Mouse (Mus musculus) intestine, embryonic 14.5 days (tissue): ENCODE results near the gene Pax2. TPM values are rescaled to one million over a fixed set of nuclear protein-coding genes. Genes with fewer than 3 reads are reported as not detected.

ENCODE experiments used
- ATAC-seq: fragments of 200-750 bp; cut with Nextera tagmentation; replicated peaks from 2 replicates; pipeline ENCODE4 v1.8.0; 2017; ENCODE audit warnings: low read depth, moderate number of reproducible peaks, moderate TSS enrichment, moderate library complexity; ENCODE audit not compliant: low FRiP score, low TSS enrichment
- DNase-seq: peaks from one replicate; pipeline ENCODE4 v3.0.0-alpha.2; 2018; ENCODE audit warnings: low spot score
- H3K27ac ChIP-seq: fragments of 300-500 bp; sonication (generic); 2 replicates; pipeline ENCODE4 v1.5.1; 2014; ENCODE audit warnings: low read depth, mild to moderate bottlenecking, control low read depth
- H3K27me3 ChIP-seq: fragments of 300-500 bp; sonication (generic); replicated peaks from 2 replicates; pipeline ENCODE4 v1.6.1; 2014; ENCODE audit warnings: low read length, control low read depth; ENCODE audit not compliant: control insufficient read depth, insufficient read depth
- H3K36me3 ChIP-seq: fragments of 300-500 bp; sonication (generic); 2 replicates; pipeline ENCODE4 v1.6.1; 2014; ENCODE audit warnings: low read length, control low read depth; ENCODE audit not compliant: control insufficient read depth, insufficient read depth
- H3K4me1 ChIP-seq: fragments of 300-500 bp; sonication (generic); replicated peaks from 2 replicates; pipeline ENCODE4 v1.6.1; 2014; ENCODE audit warnings: low read length, control low read depth, mixed read lengths; ENCODE audit not compliant: control insufficient read depth, insufficient read depth
- H3K4me2 ChIP-seq: fragments of 300-500 bp; sonication (generic); 2 replicates; pipeline ENCODE4 v1.6.1; 2014; ENCODE audit warnings: low read length
- H3K4me3 ChIP-seq: fragments of 300-500 bp; sonication (generic); 2 replicates; pipeline ENCODE4 v1.5.1; 2014; ENCODE audit warnings: low read depth, low read length, control low read depth, mixed read lengths
- H3K9ac ChIP-seq: fragments of 300-500 bp; sonication (generic); 2 replicates; pipeline ENCODE4 v1.6.1; 2014; ENCODE audit warnings: mild to moderate bottlenecking, low read length
- H3K9me3 ChIP-seq: fragments of 300-500 bp; sonication (generic); 2 replicates; pipeline ENCODE4 v1.6.1; 2016; ENCODE audit warnings: low read length, control low read depth; ENCODE audit not compliant: control insufficient read depth
- WGBS: fragments of 180-500 bp; shearing (Covaris S2); extraction: QIAGEN DNeasy Blood & Tissue Kit; methylation state at CpG from one replicate; pipeline ENCODE4 v1.1.7; 2014; 5-methylcytosine and 5-hydroxymethylcytosine counted together
- polyA plus RNA-seq: library from polyadenylated mRNA; unstranded; fragments of >200 nt; fragmentation: Nextera tagmentation; extraction: Ambion mirVana; gene quantifications from 2 replicates; pipeline ENCODE4 v1.2.1, GENCODE M21; 2014

Gene Pax2
- polyA plus RNA-seq, 1 experiment from 2014 or later, result not detected

DNA sequence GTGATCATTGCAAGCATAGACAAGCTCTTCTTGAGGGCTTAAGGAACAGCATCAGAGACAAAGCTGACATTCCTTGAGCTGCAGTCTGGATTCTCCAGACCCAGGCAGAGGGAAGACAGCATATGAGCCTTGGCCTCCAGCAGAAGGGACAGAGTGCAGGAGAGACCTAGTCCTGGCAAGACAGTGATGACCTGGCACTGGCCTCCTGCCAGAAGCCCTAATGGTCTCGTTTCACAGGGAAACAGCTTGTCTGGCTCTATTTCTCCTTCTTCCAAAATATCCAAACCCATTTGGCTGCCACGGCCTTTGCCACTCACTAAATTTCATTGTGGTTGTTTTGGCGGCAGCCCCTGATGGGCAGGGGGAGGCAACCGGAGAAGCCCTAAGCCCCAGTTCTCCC, 36.1 kb downstream of the Pax2 start:
- Histone ChIP-seq H3K4me2 (no peak overlapping the region), H3K27ac (no peak overlapping the region), H3K9ac (no peak overlapping the region), H3K27me3 (0 out of 2 replicates have a peak, but pooled peaks cover 2% of the 10 kb centered on the region), H3K36me3 (no peaks in the 10 kb centered on the region), H3K4me3 (no peak overlapping the region), H3K9me3 (no peaks in the 10 kb centered on the region), H3K4me1 (no peaks in the 10 kb centered on the region)
- ATAC-seq (no peak), DNase-seq (no peak)
- WGBS, result 71% methylated on average over 4 of the region's 4 CpGs

DNA sequence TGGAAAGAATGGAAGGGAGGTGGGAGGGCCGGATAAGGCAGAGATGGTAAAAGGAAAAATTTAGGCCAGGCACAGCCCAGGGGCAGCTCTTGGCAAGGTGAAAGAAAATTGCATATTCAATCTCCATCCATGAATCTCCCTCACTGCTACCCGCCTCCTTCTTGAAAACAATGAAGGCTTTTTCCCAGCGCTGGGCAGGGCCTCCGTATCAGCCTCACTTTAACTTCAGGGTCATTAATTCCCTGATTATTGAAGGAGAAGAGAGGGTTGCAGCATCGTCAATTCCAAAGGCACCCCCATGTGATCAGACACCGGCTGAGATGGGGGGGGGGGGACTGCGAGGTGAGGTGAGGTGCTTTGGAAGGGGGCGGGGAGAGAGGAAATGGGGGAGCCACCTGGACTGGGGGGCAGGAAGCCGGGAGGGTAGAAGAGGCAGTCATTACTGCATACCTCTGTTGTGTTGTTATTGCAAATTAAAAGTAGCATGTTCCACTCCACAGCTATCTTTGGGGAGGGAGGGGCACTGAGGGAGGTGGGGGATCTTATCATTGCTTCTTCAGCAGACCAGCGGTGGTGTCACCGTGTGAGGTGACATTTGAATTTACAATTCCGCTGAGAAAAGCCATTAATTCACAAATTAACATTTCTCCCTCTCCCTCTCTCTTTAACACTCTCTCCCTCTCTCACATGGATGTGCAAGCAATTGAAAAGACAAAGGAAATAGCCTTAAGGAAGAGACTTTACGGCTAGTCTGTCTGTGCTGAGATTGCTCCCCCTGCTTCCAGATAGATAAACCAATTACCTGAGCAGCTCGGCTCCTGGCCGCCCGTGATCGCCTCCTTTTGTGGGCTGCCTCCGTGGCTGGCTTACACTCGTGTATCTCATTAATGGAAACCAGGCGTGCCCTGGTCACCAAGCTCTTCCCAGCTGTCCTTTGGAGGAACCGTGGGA, 41.5 kb downstream of the Pax2 start:
- Histone ChIP-seq H3K27me3 (no peaks in the 10 kb centered on the region), H3K27ac (no peak overlapping the region), H3K36me3 (no peaks in the 10 kb centered on the region), H3K4me2 (no peak overlapping the region), H3K9me3 (no peaks in the 10 kb centered on the region), H3K4me3 (no peak overlapping the region), H3K4me1 (peaks cover 26% of the 10 kb centered on the region), H3K9ac (no peak overlapping the region)
- no peak for DNase-seq
- WGBS, result 23% methylated on average over 21 of the region's 21 CpGs
- ATAC-seq, result no peak

DNA sequence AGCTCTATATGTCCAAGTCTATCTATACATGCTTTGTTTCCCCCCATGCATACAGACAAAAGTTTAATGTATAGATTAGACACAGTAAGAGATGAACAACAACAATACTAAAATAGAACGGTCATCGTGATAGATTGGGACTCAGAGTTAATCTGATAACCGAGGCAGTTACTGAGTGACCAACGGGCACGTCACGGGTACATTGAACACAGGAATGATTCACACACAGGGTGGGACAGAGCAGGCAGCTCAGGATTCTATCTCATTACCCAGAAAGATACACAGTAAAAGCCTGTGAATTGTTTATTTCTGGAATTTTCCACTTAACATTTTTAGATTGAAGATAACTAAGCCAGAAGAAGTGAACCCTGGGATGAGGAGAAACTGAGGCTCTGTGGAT, 42.9 kb downstream of the Pax2 start:
- Histone ChIP-seq H3K4me2 (no peak overlapping the region), H3K36me3 (no peaks in the 10 kb centered on the region), H3K4me3 (no peak overlapping the region), H3K27me3 (no peaks in the 10 kb centered on the region), H3K9ac (no peak overlapping the region), H3K9me3 (no peaks in the 10 kb centered on the region), H3K27ac (no peak overlapping the region), H3K4me1 (peaks cover 26% of the 10 kb centered on the region)
- ATAC-seq (no peak), DNase-seq (no peak)
- WGBS, result 76% methylated on average over 6 of the region's 6 CpGs

DNA sequence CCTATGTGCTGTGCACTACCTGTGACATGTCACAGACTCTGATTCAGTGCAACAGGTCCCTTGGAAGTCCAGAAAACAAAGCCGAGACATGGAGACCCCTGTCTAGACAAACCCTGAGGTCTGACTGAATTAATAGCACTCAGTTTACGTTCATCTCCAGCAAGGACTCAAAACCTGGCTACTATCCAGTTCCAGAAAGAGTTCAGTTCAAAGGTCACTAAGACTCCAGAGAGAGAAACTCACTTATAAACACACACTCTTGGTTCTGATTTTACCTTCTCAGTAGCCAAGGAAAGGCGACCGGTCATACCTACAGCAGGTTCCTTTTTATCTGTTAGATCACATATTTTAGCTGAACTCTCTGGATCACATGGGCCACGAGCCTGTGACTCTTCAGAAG, 43.3 kb downstream of the Pax2 start:
- ATAC-seq, result no peak
- WGBS, result 21% methylated on average over 5 of the region's 5 CpGs
- Histone ChIP-seq H3K36me3 (no peaks in the 10 kb centered on the region), H3K4me1 (peaks cover 26% of the 10 kb centered on the region), H3K27ac (no peak overlapping the region), H3K9ac (no peak overlapping the region), H3K4me2 (no peak overlapping the region), H3K27me3 (no peaks in the 10 kb centered on the region), H3K9me3 (no peaks in the 10 kb centered on the region), H3K4me3 (no peak overlapping the region)
- no peak for DNase-seq

DNA sequence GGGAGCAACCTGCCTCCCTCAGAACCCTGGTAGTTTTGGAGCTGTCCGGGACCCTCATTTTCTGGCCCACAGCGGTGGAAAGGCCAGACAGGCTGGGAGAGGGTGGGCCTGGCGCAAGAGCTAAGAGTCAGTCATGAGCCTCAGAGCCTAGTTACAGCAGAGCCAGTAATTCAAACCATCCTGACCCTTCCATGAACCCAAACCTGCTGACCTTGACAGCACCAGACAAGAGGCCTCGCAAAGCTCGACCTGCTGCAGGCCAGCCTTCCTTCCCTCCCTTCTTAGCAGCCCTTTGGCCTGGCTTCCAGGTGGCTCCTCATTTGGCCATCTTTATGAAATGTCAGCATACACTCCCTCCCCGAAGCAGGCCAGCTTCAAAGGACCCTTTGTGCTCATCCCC, 44.5 kb downstream of the Pax2 start:
- no peak overlapping the region for H3K4me2 ChIP-seq
- H3K36me3 ChIP-seq, result no peaks in the 10 kb centered on the region
- WGBS, result 28% methylated on average over 6 of the region's 6 CpGs
- no peak for ATAC-seq
- H3K27ac ChIP-seq, result no peak overlapping the region
- H3K4me3 ChIP-seq, result no peak overlapping the region
- H3K27me3 ChIP-seq, result no peaks in the 10 kb centered on the region
- H3K4me1 ChIP-seq, result peaks cover 26% of the 10 kb centered on the region
- DNase-seq, result no peak
- H3K9ac ChIP-seq, result no peak overlapping the region
- H3K9me3 ChIP-seq, result no peaks in the 10 kb centered on the region

DNA sequence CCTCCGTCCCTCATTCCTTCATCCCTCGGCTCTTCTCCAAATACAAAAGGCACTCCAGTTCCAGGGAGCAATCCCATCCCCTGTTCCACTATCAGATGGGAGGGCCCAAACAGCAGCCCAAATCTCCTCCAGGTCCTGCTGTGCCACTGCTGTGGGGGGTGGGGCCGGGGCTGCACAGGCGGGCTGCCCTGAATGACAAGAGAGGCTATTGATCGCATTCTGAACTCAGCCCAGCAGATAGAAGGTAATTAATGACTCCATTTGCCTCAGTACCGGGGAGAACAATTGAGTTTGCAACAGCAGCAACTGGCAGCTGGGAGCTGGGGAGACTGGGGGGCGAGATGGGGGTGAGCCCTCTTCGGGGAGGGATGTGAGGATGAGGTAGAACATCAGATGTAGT, 52.9 kb downstream of the Pax2 start:
- Histone ChIP-seq H3K36me3 (no peaks in the 10 kb centered on the region), H3K9me3 (no peaks in the 10 kb centered on the region), H3K4me2 (no peak overlapping the region), H3K4me1 (no peaks in the 10 kb centered on the region), H3K27ac (no peak overlapping the region), H3K4me3 (no peak overlapping the region), H3K9ac (no peak overlapping the region), H3K27me3 (0 out of 2 replicates have a peak, but pooled peaks cover 3% of the 10 kb centered on the region)
- no peak for DNase-seq
- 10% methylated on average over 8 of the region's 8 CpGs for WGBS
- ATAC-seq, result no peak

DNA sequence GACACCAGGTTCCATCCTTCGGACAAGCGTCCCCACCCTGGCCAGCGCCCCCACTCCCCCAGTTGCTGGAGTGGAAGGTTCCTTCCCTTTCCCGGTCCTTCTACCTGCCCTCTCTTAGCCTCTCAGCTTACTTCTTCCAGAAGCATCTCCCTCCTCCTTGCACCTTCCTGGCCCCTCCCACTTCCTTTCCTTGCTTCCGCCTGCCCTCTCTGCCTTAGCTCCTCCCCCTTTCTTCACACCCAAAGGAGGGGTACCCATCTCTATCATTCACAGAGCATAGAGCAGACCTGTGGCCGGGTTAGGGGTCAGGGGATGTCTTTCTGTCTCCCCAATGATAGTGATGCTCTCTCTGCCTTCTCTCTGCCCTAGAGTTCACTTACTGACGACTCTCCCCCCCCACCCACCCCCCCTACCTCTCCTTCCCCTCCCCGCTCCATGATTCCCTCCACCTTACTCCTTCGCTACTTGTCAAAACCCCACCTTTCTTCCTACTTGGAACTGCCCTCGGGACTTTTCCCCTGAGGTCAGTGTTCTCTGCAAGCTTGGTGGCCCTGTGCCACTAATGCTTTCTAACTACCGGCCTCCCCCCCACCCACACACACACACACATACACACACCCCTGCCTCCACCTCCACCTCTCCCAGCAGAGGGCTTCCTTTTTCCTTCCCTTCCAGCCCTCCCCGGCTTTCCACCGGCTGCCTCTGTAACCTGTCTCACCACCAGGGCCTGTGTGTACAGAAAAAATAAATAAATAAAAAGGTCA, 57.0 kb downstream of the Pax2 start:
- 0 out of 2 replicates have a peak, but pooled peaks cover 3% of the 10 kb centered on the region for H3K27me3 ChIP-seq
- no peaks in the 10 kb centered on the region for H3K4me1 ChIP-seq
- WGBS, result 51% methylated on average over 13 of the region's 13 CpGs
- ATAC-seq (no peak), DNase-seq (no peak)
- H3K9ac ChIP-seq, result no peak overlapping the region
- H3K27ac ChIP-seq, result no peak overlapping the region
- H3K36me3 ChIP-seq, result no peaks in the 10 kb centered on the region
- no peak overlapping the region for H3K4me3 ChIP-seq
- H3K9me3 ChIP-seq, result no peaks in the 10 kb centered on the region
- no peak overlapping the region for H3K4me2 ChIP-seq

DNA sequence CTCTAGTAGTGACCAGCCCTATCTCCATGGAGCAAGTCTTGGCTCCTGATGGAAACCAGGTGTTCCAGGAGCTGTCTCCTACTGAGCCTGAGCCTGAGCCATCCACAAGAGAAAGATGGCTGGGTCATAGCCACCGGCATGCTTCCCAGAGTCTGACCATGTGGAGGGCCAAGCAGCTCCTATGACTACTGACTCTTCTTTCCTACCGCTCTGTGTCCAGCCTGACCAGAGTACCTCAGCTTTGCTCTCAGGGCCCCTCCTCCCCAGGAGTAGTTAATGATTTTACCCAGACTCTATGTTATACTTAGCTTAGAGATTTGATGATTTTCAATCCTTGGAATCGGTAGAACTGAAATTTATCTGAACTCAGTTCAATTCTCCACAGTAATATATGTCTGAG, 59.3 kb downstream of the Pax2 start:
- no peak overlapping the region for H3K4me2 ChIP-seq
- H3K9ac ChIP-seq, result no peak overlapping the region
- H3K27ac ChIP-seq, result no peak overlapping the region
- 84% methylated on average over 3 of the region's 3 CpGs for WGBS
- H3K36me3 ChIP-seq, result no peaks in the 10 kb centered on the region
- no peaks in the 10 kb centered on the region for H3K4me1 ChIP-seq
- no peaks in the 10 kb centered on the region for H3K27me3 ChIP-seq
- DNase-seq (no peak), ATAC-seq (no peak)
- H3K9me3 ChIP-seq, result no peaks in the 10 kb centered on the region
- H3K4me3 ChIP-seq, result no peak overlapping the region
